Mouse (Mus musculus) spleen, adult 2 months (tissue): Measurements from ENCODE around the gene Igf2r.

ENCODE experiments used
- CTCF ChIP-seq: fragments of 200-500 bp; IDR thresholded peaks from 2 replicates; pipeline ENCODE4 v1.5.1; 2011; ENCODE audit warnings: mild to moderate bottlenecking, inconsistent platforms; ENCODE audit not compliant: insufficient read depth, insufficient read length, insufficient replicate concordance; ENCODE audit errors: extremely low read depth
- POLR2A ChIP-seq: fragments of 200-500 bp; IDR thresholded peaks from 2 replicates; pipeline ENCODE4 v1.6.1; 2011; ENCODE audit warnings: low read depth, low read length, inconsistent platforms

DNA sequence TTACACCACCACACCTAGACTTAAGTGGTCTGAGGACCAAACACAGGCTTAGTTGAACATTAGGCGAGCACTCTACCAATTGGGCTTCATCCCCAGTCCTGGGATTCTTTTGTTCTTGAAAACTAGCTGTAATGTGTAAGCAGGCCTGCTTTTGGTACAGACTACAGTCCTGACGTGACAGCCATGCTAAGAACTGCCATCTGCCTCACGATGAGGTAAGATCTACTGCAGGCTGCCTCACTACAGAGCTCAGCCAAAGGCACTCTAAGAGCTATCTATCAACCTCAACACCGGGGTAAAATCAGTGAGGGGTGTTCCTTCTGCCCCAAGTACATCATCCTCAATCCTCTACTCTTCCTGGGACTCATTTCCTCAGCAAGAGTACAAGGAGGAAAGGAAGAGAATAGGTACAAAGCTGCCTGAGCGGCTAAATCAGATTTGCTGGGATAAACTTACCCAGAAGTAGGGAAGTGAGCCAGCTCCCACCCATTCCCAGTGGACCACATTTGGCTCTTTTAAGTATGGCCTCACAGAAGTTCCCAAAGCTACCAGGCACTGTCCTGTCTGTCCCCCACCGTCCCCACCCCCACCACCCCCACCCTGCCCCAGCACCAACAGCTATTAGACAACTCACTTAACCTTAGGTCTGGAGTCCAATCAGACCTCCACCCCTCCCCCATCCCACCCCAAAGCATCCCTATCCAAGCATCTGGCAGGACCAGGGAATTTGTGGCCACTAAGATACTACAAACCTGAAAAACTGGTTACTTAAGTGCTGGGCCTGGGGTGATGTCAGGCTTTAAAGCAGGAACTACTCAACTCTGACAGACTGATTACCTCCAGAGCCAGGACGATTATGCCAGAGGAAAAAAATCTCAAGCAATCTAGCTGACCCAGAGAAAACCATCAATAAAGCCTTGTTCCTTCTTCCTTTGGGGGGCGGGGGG is 19.8 kb downstream of the Igf2r start:
- TF ChIP-seq POLR2A (no peak), CTCF (no peak)
